Mouse (Mus musculus) adrenal gland, adult 18-20 months (tissue): Measurements from ENCODE around the gene Arhgap20. TPM values are rescaled to one million over a fixed set of nuclear protein-coding genes. Genes with fewer than 3 reads are reported as not detected.
A peak's percentile ranks its signal among the peaks of the same experiment; 100 is the strongest.

Source experiments
- DNase-seq, 2 experiments: peaks; one replicate each; pipeline ENCODE4 v3.0.0; 2021 to 2022; ENCODE audit warnings: low spot score in 2 of 2
- long read RNA-seq, 2 experiments: library from polyadenylated mRNA; stranded (forward); transcript quantifications; one replicate each; pipeline ENCODE4 v2.0.0; 2021
- total RNA-seq, 2 experiments: library from RNA; stranded (reverse); gene quantifications; 1 replicate in 1 of 2; 2 replicates in 1 of 2; pipeline ENCODE4 v1.2.3; 2021

Arhgap20 gene
- total RNA-seq = 1 to 10 TPM; 1.1 to 3.5 TPM
- long read RNA-seq, experiment 1 = 0 reads
- long read RNA-seq, experiment 2 = 0 reads

DNA sequence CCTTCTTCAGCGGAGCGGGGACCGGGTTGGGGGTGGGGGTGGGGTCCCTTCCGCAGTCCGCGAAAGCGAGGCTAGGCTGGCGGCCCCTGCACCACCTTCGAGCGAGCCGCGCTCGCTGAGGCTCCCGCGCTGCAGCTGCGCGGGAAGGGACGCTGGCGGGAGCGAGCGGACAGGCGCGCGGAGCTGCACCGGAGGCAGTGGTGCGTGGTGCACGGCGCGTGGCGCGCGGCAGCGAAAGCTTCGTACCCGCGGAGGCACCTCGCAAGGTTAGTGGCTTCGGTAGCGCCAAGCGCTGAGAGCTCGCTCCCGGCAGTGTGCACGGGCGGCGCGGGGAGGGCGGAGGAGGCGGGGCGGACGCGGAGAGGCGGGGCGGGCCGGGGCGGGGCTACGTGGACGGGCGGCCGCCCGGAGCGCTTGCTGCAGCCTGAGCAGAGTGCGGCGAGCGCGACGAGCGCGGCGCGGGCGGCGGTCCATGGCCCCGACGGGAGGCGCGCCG lies at the start of gene Arhgap20:
Gene Arhgap20, plus strand, starts transcription at position 417 of the 496 bp plus-strand sequence.
- DNase-seq = peak; percentile 74 to 76

DNA sequence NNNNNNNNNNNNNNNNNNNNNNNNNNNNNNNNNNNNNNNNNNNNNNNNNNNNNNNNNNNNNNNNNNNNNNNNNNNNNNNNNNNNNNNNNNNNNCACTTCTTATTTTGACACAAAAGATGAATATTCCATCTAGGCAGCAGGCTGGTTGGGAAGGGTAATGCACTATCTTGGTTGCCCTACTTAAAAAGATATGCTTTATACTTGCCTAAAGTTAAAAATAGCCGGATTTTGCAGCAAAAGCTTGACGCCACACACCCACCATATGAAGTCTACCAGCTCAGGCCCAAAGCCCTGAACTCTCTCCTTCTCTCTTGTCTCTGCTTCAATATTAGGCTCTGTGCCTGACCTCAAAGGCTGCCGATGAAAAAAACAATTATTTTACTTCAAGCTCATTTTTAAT lies 46.3 kb upstream of the Arhgap20 start:
- DNase-seq = no peak

DNA sequence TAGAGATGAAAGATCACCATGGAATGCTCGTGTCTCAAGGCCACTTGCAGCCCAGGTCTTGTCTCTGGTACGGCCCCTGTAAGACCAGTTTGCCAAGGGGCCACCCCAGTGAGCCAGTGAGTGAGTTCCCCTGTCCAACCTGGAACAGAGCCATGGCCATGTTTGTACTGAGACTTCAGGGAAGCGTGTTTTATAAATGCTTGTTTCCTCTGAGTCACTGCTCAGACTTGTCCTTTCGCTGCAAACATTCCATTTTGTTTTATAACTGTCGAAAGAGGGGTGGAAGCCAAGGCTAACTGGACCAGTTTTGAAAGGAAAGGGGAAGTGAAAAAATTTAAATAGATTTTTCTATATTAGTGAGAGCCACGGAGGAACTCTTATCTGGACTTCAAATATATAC lies 37.2 kb upstream of the Arhgap20 start:
- peak; percentile 28 to 52 for DNase-seq

- DNase-seq = no peak
Observed at GRCm38 (mm10) chr9:51735180-51736034, 29.7 kb upstream of the Arhgap20 start.

- DNase-seq = no peak
Observed at GRCm38 (mm10) chr9:51736750-51737368, 28.3 kb upstream of the Arhgap20 start.

GRCm38 (mm10) chr9:51738349-51738748 lies 26.8 kb upstream of the Arhgap20 start:
- DNase-seq = no peak

DNA sequence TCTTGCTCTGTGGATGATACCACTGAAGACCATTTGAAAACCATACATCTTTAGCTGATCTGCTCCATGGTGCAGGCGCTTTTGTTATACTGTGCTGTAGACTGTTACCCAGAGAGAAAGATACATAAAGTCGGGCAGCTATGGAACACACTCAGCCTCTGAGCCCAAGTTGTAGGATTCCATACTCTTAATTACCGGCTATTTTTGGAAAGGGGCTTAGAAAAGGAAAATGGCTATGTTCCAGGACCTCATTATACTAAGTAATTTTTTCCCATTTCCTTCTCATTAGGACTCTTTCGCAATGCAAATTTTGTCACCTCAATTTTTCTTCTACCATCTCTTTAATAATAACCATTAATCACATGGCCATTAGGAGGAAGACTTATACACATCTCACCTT lies 25.3 kb upstream of the Arhgap20 start:
- DNase-seq = no peak

DNA sequence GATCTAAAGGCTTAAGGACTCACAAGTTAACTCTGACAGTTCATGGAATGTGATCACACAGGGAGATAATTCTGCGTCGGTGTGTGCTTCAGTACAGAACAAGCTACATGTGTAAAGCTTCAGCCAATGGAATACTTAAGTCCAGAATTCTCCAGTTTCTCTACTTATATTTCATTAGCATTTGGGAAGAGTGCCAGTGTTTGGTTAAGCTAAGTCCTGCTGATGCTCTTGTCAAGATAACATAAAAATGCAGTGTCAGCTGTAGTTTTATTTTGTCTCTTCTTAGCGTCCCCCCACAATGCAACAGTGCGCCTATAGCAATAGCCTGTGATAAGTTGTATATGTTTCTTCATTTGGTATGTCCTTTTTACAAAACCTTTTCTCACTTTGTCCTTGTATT lies 15.0 kb upstream of the Arhgap20 start:
- no peak for DNase-seq

GRCm38 (mm10) chr9:51761003-51761402 lies 4.1 kb upstream of the Arhgap20 start:
- DNase-seq = no peak

DNA sequence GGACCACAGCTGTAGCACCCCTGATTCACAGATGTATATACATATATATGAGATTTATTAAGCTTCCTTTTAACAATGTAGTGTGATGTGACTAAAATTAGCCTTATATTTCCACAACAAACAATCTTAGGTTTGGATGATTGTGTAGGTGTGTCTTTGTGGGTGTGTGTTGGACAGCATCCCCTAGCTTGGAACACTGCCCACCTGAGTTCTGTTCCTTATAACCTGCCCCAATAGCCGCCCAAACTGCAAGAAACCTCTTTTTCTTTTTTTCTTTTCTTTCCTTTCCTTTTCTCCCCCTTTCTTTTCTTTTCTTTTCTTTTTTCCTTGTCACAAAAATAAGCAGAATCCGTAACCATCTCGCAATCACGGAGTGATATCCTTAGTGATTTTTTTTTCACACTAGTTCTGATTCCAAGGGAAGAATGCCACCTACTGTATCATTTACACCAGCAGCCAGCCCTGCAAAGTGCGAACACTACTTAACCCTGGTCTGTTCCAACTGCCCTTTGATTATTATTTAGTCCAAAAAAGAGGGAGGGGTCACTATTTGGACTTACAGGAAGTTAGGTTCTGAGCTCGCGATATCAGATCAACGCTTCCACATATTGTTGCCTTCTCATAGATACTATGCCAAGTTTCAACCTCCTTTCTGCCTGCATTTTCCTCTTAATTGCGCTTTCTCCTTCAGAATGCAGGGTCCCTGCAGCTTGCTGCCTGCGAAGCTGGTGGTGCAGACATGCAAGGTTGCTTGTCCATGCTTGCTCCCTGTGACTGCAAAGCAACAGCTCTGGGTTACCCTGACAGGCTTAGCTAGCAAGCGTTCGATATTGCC lies 879 bp upstream of the Arhgap20 start:
- DNase-seq = peak in 1 of 2 experiments; percentile 4

- peak; percentile 40 to 45 for DNase-seq
Observed at GRCm38 (mm10) chr9:51765417-51766174, 459 bp downstream of the Arhgap20 start.

GRCm38 (mm10) chr9:51766175-51767062 lies 1.3 kb downstream of the Arhgap20 start:
- no peak for DNase-seq

- no peak for DNase-seq
Observed at GRCm38 (mm10) chr9:51774201-51774600, 9.1 kb downstream of the Arhgap20 start.

GRCm38 (mm10) chr9:51776459-51776858 lies 11.3 kb downstream of the Arhgap20 start:
- DNase-seq = no peak

DNA sequence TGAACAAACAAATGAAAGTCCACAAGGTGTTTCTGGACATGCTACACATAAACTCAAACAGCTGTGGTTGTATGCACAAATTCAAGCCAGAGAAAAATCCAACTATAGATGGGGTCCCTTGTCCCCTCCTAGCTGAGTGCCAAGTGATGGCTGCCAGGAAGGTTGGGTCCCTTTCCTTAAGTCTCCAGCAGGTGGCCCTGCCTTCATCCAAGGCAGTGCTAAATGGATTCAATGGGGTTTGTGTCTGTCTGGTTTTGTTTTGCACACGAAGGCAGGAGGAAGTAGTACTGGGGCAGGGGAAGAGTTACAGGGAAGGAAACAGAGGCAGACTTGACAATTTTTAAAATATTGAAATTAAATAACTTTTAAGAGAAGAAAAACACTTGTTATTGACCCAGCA lies 12.0 kb downstream of the Arhgap20 start:
- DNase-seq = peak in 1 of 2 experiments; percentile 18

- DNase-seq = no peak
Observed at GRCm38 (mm10) chr9:51779232-51779631, 14.1 kb downstream of the Arhgap20 start.

GRCm38 (mm10) chr9:51781092-51781491 lies 16.0 kb downstream of the Arhgap20 start:
- no peak for DNase-seq

- no peak for DNase-seq
Observed at GRCm38 (mm10) chr9:51787380-51787779, 22.2 kb downstream of the Arhgap20 start.

DNA sequence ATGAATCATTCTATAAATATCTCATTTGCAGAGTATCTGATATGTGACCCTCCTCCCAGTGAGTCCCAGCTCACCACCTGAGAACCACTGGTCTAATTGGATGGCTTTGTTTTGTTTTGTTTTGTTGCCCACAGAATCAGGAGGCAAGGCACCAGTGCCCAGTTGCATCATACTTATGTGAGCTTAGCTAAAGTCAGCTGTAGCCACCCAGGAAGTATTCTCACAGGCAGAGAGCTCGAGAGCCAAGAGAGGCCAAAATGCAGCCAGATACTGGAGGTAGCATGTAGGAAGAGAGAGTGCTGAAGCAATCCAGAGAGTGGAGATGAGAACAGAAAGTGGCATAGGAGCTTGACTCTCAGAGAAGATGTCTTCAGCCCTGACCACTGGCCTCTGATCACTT lies 23.3 kb downstream of the Arhgap20 start:
- DNase-seq = no peak
